Mouse (Mus musculus): ENCODE data around the gene Tsr1.

Gene Tsr1

GRCm38 (mm10) chr11:74898517-74898827 is 601 bp downstream of the Tsr1 start:
- no peak for DNase-seq

- DNase-seq = no peak
These were observed 3.7 kb downstream of the Tsr1 start for GRCm38 (mm10) chr11:74901555-74901954.

GRCm38 (mm10) chr11:74902416-74902815 is 4.5 kb downstream of the Tsr1 start:
- DNase-seq = no peak

GRCm38 (mm10) chr11:74907850-74908249 is 10.0 kb downstream of the Tsr1 start:
- DNase-seq = no peak

GRCm38 (mm10) chr11:74908618-74909399 is 10.9 kb downstream of the Tsr1 start:
- DNase-seq = no peak

GRCm38 (mm10) chr11:74909978-74910377 is 12.1 kb downstream of the Tsr1 start:
- no peak for DNase-seq

- DNase-seq = no peak
These were observed 14.6 kb downstream of the Tsr1 start for GRCm38 (mm10) chr11:74912492-74912891.

GRCm38 (mm10) chr11:74919249-74919648 is 21.4 kb downstream of the Tsr1 start:
- no peak for DNase-seq

- peak; percentile 26 for DNase-seq
These were observed 26.3 kb downstream of the Tsr1 start for GRCm38 (mm10) chr11:74924149-74924548.

- peak; percentile 99 for DNase-seq
These were observed 27.9 kb downstream of the Tsr1 start, which contains the start of the genes Smg6 and Srr for GRCm38 (mm10) chr11:74925577-74926387. TSS of gene Smg6 (plus strand) at chr11:74925823. TSS of gene Srr (minus strand) at chr11:74925948.

GRCm38 (mm10) chr11:74926388-74927005 is 28.6 kb downstream of the Tsr1 start:
- DNase-seq = no peak

- no peak for DNase-seq
These were observed 29.4 kb downstream of the Tsr1 start for GRCm38 (mm10) chr11:74927236-74927725.

- DNase-seq = no peak
These were observed 31.2 kb downstream of the Tsr1 start for GRCm38 (mm10) chr11:74929111-74929510.

- no peak for DNase-seq
These were observed 32.5 kb downstream of the Tsr1 start for GRCm38 (mm10) chr11:74930391-74930790.

- peak; percentile 63 for DNase-seq
These were observed 48.5 kb downstream of the Tsr1 start for GRCm38 (mm10) chr11:74946348-74946747.

- DNase-seq = no peak
These were observed 57.0 kb downstream of the Tsr1 start for GRCm38 (mm10) chr11:74954901-74955300.

- no peak for DNase-seq
These were observed 58.1 kb downstream of the Tsr1 start for GRCm38 (mm10) chr11:74956006-74956405.

GRCm38 (mm10) chr11:74957600-74957999 is 59.7 kb downstream of the Tsr1 start:
- no peak for DNase-seq

Measured in retina, postnatal 1 day (tissue).